Mouse (Mus musculus): ENCODE measurements around the gene Spry2.

Spry2 gene

DNA sequence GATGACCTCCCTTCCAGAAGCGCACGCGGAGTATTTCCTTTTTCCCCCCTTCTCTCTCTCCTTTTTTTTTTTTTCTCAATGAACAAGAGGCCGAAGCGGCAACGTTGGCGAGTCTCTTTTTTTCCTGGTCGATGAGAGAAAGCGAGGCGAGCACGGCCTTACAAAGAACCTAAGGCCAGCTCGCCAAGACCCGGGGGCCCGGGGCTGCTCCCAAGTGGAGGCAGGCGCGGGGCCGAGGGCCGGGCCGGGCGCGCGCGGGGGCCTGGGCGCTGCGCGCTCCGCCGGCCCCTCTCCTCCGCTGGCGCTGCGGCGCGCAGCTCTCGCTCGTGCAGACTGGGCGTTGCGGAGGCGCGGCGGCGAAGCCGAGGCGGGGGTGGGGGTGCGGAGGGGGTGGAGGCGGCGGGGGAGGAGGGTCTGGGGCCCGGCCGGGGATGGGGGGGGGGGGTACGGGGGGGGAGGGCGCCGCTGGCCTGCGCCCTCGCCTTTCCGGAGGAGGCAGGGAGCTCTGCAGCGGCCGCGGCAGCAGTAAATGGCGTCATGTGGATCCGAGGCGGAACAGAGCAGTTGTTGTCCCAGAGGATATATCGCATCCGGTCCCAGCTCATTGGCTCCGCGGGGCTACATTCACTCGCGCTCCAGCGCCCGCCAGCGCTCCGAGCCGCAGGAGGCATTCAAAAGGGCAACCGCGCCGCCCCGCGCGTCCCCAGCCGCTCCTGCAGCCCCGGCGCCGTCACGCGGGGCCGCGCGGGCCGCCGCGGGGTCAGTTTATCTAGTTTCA is at the start of gene Spry2:
Gene Spry2, minus strand, starts transcription at position 29 of the 778 bp plus-strand sequence.
- peak; percentile 72 for DNase-seq (ENCODE audit: low spot score)

DNA sequence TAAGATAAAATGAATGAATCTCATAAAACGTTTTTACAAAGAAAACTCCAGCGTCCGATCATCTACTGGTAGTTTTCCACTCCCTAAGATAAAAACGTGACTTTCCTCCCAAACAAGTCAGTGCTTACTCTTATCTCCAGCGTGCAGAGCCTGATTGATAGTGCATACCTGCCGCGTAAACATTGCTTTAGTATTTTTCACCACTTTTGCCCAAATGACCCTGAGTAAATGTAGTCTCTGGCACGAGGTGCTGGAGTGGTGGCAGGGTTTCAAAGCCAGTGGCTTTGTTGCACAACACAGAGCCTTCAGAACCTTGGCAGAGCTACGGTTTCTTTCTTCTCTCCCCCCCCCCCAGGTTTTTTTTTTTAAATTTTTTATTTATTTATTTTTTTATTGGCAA is 44.7 kb upstream of the Spry2 start:
- DNase-seq (ENCODE audit: low spot score): peak; percentile 15

DNA sequence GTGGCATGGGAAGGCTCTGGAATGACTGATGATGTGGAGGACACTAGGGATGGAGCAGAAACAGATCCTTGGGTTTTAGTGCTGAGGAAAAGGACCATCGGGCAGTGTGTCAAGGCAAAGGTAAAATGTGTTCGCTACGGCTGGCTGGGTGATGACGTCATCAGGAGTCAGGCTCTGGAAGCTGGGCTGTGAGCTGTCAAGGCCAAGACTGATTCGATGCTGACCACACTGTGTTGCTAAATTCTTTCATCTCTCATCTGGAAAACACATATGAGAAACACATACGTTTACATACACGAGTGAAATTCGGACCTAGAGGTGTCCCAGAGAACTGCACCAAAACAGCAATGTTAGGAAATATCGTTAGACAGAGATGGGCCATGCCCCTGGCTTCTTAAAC is 30.1 kb upstream of the Spry2 start:
- DNase-seq (ENCODE audit: low spot score): no peak

DNA sequence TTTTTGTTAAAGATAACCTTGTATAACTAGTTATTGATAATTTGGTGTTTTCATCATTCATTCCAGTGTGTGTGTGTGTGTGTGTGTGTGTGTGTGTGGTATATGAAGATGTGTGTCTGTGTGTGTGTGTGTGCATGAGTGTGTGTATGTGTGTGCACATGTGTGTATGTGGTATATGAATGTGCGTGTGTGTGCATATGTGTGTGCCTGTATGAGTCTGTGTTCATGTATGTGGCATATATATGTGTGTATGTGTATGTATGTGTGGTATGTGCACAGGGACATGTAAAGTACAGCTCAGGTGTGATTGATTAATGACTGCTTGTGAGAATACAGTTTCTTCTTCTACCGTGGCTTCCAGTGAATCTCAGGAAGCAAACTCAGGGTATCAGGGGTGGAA is 28.7 kb upstream of the Spry2 start:
- no peak for DNase-seq (ENCODE audit: low spot score)

DNA sequence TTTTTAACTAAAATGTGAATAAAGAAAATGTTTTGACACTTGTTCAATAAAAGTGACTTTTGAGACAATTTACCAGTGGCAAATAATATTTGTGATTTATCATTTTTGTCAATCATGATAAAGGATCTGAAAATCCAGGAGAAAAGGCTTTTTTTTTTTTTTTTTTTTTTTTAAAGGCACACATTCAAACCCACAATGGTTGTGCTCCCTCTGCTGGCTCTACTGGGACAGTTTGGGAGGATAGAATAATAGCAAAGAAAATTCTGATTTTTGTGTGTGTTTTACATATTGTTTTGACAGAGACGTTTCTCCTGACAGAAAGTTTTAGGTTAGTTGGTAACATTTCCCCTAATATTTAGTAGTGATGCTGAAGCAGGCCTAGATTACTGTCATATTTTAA is 28.1 kb upstream of the Spry2 start:
- no peak for DNase-seq (ENCODE audit: low spot score)

DNA sequence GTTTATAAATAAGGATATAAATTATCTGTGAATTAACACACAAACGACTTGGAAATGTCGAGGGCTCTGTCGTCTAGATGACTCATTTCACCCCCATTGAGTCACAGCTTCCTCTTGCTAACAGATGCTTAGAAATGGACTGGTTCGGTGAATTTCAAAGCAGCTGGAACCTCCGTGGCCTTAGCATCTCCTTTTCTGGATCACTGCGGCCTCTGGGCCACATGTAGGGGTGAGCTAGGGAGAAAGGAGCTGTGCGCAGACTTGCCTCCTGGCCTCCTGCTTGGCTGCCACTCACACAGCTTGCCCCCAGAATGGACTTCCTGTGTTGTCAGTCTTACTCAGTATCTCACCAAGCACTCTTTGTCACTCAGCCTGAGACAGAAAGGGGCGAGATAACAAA is 26.3 kb upstream of the Spry2 start:
- DNase-seq (ENCODE audit: low spot score): no peak

DNA sequence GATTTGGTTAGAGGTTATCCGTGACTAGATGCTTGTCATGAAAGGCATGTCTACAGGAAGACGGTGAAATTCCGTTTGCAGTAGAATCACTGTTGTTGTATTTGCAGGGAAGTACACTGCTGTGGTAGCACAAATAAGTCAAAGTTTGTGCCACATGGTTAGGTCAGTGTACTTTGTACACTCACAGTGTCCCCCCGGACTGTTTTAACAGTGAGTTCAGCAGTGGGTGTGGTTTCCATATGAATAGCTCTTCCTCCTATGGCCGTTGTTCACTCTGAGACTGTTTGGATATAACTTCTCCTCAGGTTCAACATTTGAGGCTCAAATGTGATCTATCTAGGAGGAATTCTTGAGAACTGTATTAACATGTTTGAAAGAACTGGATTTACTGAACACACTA is 25.8 kb upstream of the Spry2 start:
- DNase-seq (ENCODE audit: low spot score): no peak

DNA sequence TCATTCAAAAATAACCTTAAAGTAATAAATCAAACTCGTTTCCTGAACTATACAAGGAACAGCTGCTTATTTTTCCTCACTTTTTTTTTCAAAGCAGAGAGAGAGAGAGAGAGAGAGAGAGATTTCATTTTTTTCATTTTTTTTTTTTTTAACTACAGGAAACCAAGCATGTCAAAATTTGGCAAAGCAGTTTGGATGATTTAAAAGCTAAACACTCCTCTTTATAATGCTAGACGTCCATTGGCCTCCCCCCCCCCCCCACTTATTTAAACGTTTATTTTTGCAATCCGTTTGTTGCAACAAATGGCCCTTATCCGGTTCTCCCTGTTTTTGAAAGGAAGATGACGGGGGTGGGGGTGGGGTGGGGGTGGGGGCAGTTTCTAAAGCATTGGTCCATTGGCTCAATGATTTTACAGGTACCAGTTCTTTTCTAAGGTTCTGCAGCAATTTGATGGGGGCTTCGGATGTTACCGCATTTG is 24.6 kb upstream of the Spry2 start:
- no peak for DNase-seq (ENCODE audit: low spot score)

DNA sequence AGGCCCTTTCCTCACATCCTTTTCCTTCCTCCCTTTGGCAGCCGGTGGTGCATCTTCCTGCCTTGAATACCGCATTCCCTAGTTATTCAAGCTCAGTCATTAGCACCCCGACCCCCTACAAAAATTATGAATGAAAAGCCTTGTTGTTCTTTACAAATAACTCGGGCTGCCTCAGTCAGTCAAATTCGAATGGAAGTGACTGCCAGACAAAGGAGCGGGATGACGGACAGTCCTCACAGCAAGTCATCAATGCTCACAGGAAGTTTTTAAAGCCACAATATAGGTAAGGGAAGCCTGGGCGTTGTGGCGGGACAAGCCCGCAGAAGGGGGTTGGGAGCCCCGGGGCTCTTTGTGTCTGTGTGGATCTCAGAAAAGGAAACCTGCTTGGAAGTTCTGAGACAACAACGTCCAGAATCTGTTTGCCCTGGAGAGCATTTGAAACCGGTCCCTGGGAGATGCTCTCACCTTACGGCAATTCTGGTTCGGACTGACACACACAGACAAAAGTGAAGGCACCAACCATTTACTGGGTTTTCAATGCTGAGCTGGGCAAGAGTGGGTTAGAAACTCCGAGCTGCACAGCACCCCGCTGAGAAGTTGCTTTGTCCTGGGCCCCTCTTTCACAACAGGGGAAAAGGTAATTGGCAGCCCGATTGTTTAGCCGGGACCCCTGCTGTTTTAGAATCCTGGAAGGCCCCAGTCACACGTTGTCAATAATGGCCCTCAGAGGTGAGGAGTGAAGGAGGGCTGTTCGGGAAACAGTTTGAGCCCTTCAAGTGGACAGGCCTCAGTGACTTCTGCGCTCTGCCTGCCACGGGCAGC is 24.0 kb upstream of the Spry2 start:
- DNase-seq (ENCODE audit: low spot score): no peak

DNA sequence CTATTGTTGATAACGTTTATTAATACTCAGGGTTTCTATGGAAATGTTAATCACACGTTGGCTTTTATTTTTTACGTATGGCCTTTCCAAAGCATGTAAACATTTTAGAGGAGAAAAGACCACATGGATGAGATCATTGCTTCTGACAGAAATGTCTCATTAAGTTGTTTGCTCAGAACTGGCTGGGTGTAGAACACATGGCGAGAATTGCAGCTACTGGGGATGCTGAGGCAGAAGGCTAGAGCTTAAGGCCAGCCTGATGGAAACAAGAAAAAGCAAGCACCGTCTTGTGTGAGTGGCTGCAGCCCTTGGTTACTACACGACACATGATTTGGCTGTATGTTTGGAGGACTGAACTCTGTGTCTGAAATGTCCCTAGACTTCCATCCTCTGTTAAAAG is 10.6 kb upstream of the Spry2 start:
- no peak for DNase-seq (ENCODE audit: low spot score)

DNA sequence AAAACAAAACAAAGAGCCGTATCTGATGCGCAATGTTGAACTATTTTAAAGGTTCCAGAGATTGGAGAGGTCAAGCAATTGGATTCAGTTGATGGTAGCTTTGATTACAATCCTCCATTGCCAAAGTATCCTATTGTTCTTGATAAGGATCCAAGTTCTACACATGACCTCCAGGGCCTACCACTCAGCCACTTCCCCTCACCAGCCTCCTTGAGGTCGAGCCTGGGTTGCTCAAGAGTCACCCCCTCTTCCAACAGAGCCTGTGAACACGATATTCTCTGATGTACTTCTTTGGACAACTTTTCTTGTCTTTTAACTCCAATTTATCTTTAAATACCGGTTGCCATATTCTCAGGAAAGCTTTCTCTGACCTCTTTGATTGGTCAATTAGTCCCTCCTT is 9.3 kb upstream of the Spry2 start:
- DNase-seq (ENCODE audit: low spot score): no peak

DNA sequence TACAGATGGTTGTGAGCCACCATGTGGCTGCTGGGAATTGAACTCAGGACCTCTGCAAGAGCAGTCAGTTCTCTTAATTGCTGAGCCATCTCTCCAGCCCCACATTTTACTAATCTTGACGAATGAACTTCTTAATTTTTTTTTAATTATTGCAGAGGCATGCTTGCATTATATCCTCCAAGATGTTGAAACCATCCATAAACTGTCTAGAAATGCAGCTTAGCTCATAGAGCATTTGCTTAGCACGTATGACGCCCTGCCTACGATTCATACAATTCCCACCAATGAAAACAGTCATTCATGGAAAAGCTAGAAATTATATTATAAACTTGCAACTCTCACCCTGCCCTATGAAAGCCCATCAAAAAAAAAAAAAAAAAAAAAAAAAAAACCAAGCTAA is 8.9 kb upstream of the Spry2 start:
- DNase-seq (ENCODE audit: low spot score): no peak

DNA sequence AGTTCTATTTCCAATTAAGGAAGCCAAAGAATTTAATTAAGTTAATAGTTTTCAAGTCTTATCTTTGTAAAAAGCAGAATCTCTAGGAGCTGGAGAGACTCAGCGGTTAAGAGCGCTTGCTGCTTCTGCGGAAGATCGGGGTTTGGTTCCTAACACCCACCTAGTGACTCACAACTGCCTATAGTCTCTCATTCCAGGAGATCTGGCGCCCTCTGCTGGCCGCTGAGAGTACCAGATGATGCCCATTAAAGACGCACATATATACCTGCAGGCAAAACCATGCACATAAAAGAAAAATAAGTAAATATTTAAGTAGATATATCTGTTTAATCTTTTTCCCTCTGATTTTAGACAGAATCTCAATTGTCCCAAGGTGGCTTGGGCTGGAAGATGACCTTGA is 6.2 kb upstream of the Spry2 start:
- DNase-seq (ENCODE audit: low spot score): no peak

DNA sequence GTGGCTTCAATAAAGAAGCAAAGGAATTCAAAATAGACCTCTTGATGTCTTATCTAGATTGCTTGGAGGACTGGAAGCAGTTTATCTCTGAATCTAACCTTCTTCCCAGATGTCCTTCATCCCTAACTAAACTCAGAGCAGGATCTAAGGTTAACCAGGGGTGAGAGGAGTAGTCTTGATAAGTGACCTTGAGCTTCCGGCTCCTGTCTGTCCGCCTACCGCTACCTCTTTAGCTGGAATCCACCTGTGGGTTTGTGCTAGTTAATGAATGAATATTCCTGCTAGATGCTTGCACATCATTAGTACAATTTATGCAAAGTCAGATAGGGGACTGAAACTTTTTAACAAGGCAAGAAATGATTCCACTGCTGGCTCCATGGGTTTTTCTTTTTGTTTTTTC is 4.2 kb upstream of the Spry2 start:
- DNase-seq (ENCODE audit: low spot score): no peak

DNA sequence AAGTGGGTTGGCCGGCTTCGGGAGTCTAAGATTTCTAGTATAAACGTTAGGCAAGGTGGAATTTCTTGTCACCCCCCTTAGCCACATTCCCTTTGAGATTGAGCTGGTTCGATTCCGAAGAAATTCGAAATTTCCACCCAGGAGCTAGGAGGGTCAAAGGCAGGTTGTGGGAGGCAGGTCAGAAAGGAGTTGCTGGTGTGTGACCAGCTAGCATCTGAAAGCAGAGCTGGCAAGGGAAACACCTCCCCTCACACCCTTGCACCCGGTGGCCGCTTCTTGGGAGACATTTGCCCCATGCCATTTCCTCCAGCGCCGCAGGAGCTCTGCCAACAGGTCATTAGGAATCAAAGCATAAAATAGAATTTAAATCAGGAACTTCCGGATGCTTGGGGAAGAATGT is 2.5 kb upstream of the Spry2 start:
- DNase-seq (ENCODE audit: low spot score): no peak

DNA sequence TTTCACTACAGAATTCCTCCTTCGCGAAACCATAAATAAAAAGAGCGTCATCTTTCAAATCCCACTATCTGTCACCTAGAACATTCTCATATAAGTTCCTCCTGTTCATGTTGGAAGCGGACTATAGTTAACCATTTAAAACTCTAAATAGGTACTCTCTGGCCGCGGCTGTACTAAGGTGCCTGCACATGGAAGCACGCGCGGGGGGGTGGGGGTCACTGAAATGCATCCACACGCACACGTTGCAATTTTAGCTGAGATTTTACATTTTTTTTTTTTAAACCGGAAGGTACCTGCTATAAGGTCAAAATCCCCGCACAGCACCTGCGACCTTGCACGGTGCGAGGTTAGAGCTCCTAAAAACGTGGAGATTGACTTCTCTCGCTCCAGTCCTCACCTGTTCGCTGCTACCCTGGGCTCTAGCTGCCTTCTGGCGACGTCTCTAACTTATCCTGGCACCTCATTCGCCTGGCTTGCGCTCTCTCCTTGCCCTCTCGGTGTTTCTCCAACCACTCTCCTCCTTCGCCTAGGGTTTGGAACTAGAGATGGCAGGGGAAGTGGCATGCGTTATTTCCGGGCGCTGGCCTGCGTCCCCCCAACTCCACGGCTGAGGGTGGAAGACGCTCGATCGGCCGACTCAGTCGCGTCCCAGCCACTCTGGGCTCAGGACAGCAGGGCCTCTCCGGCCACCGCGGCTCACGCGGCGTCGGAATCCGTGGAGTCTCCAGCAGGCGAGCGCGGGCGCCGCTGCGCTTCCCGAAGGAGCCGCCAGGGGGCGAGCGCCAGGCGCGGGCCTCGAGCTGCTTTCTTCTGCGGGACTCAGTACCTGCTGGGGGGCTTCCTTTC is 1.9 kb upstream of the Spry2 start:
- peak; percentile 89 for DNase-seq (ENCODE audit: low spot score)

DNA sequence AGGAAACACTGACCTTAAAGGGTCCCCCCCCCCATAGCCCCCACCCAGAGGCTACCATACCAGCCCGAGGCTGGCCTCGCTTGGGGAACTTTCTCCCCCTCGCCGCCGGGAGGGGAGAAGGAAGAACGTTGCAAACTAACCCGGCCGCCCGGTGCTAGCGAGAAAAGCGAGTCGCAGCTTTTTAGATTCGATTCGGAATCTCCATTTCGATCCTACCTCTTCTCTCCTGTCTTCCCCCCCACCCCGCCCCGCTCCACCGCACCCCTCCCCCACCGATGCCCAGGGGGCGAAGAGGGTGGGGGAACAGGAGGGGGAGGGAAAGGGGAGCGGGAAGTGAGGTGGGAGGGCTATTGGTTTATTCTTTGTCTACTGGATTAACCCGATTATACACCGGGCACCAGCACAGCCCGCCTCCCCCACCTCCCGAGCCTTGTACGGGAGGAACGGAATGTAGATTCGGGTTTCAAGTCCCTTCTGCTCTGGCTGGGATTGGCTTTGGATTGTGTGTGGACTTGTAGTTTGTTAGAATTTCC is 1.0 kb upstream of the Spry2 start:
- DNase-seq (ENCODE audit: low spot score): peak; percentile 57

DNA sequence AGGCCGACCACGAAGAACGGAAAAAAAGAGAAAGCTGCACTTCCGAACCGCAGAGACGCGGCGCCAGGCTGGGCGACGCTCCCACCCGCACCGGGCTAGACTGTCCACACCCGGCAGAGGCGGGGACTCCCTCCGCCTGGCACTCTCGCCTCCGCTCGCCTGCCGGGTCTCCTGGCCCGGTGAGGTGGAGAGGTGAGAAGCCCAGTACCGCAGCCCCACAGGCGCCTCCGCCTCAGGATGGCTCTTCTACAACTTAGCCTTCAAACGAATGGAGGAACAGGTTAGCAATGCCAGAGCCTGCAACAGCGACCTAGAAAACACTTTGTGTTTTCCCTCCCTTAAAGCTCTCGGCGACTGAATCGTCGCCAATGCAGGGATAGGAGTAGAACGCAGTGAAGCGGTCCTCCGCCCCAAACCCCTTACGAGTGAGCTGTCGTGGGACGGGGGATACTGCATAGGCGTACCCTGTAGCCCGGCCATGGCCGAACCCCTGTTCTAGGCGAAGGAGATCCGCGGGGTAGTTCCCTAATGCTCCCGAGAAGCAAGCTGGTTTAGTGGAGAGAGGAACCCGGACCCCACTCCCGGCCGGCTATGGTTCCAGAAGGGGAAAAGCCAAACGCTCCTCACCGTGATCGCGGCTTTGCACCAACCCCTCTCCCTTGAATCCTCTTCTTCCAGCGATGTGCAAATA is 513 bp downstream of the Spry2 start:
- DNase-seq (ENCODE audit: low spot score): peak; percentile 47

DNA sequence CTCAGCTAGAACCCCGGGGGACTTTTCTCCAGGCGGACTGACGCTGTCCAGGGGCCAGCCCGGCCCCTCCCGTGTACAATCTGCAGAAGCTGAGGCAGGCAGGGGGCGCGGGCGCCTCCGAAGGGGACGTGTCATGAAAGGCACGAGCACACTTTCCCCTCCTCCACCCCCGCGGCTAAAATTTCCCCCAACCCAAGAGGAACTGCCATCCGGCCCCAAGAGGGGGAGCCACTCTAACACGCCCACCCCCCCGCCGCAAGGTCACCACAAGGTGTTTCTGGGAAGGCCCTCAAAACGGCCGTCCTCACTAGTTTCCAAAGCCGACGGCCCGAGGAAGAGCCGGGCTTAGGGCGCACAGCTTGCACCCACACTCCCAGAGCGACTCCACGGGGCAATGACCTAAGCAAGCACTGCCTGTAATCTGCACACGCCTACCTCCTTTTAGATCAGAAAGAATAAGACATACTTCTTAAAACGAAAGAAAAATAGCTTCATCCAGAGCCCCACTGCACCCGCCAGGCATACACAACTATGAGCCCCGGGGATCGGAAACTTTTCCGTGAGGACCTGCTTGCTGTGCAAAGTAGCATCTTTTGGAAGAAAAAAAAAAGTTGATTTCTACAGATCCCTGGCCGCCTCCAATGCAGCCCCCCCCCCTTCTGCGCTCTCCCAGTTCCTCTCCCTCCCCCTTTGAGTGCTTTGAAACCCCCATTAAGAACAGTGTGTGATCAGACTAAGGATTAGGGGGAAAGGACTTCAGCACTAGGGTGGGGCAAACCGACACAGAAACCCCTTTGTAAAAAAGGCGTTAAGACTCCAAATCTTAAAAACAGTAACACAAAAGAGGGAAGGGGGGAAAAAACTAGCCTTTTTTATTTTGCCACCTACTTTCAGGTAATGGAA is 1.4 kb downstream of the Spry2 start:
- peak; percentile 29 for DNase-seq (ENCODE audit: low spot score)

DNA sequence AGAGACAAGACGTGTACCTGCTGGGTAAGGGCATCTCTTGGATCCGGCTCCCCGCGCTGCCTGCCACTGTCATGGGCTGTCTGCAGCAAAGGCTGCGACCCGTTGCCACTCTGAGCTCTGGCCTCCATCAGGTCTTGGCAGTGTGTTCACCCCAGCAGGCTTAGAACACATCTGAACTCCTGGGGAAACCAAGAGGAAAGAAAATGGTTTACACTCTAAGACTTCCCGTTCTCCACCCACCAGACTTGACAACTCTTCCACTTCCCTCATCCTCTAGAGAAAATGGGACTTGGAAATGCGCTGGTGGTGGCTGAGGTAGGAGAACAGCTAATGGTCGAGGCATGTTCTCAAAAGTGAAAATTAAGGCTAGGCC is 3.0 kb downstream of the Spry2 start:
- DNase-seq (ENCODE audit: low spot score): peak; percentile 8
